Mouse (Mus musculus) embryo, embryonic 10.5 days (tissue): ENCODE results near the gene Peak1.
"Not testable (repeated sequence)": the region's sequence is repeated elsewhere in the genome, so short reads cannot be mapped to it uniquely, and the experiment has no call there.

Experiments
- DNase-seq: peaks from one replicate; pipeline ENCODE4 v3.0.0-alpha.2; 2015; ENCODE audit warnings: low spot score

Gene Peak1

GRCm38 (mm10) chr9:56255676-56256432, 162.0 kb downstream of the Peak1 start:
- DNase-seq = no peak

GRCm38 (mm10) chr9:56244336-56244735, 173.5 kb downstream of the Peak1 start:
- DNase-seq = no peak

- no peak for DNase-seq
Measured at GRCm38 (mm10) chr9:56243885-56244284, 174.0 kb downstream of the Peak1 start.

- DNase-seq = no peak
Measured at GRCm38 (mm10) chr9:56242686-56243085, 175.2 kb downstream of the Peak1 start.

- no peak for DNase-seq
Measured at GRCm38 (mm10) chr9:56241076-56241475, 176.8 kb downstream of the Peak1 start.

GRCm38 (mm10) chr9:56235871-56236298, 182.0 kb downstream of the Peak1 start:
- no peak for DNase-seq

GRCm38 (mm10) chr9:56235281-56235680, 182.6 kb downstream of the Peak1 start:
- no peak for DNase-seq

GRCm38 (mm10) chr9:56234561-56234960, 183.3 kb downstream of the Peak1 start:
- no peak for DNase-seq

GRCm38 (mm10) chr9:56233316-56233715, 184.6 kb downstream of the Peak1 start:
- no peak for DNase-seq

- no peak for DNase-seq
Measured at GRCm38 (mm10) chr9:56230906-56231305, 187.0 kb downstream of the Peak1 start.

GRCm38 (mm10) chr9:56227626-56228025, 190.2 kb downstream of the Peak1 start:
- DNase-seq = no peak

- DNase-seq = not testable (repeated sequence)
Measured at GRCm38 (mm10) chr9:56223429-56224051, 194.3 kb downstream of the Peak1 start.

GRCm38 (mm10) chr9:56218860-56219259, 199.0 kb downstream of the Peak1 start:
- no peak for DNase-seq

- no peak for DNase-seq
Measured at GRCm38 (mm10) chr9:56218043-56218442, 199.8 kb downstream of the Peak1 start.

GRCm38 (mm10) chr9:56217386-56217785, 200.5 kb downstream of the Peak1 start:
- DNase-seq = no peak

- DNase-seq = peak; percentile 82
Measured at GRCm38 (mm10) chr9:56213451-56214291, 204.2 kb downstream of the Peak1 start.

GRCm38 (mm10) chr9:56208817-56209216, 209.1 kb downstream of the Peak1 start:
- DNase-seq = no peak

GRCm38 (mm10) chr9:56207516-56207915, 210.4 kb downstream of the Peak1 start:
- no peak for DNase-seq

- DNase-seq = no peak
Measured at GRCm38 (mm10) chr9:56207083-56207482, 210.8 kb downstream of the Peak1 start.

GRCm38 (mm10) chr9:56205336-56205735, 212.5 kb downstream of the Peak1 start:
- no peak for DNase-seq

- no peak for DNase-seq
Measured at GRCm38 (mm10) chr9:56204316-56204715, 213.6 kb downstream of the Peak1 start.

GRCm38 (mm10) chr9:56200645-56201314, 217.1 kb downstream of the Peak1 start:
- peak; percentile 95 for DNase-seq
